Mouse (Mus musculus): ENCODE measurements around the gene Olfr812. TPM values are rescaled to one million over a fixed set of nuclear protein-coding genes. Genes with fewer than 3 reads are reported as not detected.

Olfr812 gene
- total RNA-seq (2023) = not detected

GRCm38 (mm10) chr10:129845994-129846393 is at the start of gene Olfr812:
Olfr812 (minus strand) TSS chr10:129846094.

GRCm38 (mm10) chr10:129879751-129880150 is 33.9 kb upstream of the Olfr812 start, which contains the start of gene Olfr814:
Olfr814 (minus strand) TSS chr10:129879851.

GRCm38 (mm10) chr10:129855067-129855466 is 9.2 kb upstream of the Olfr812 start, which contains the start of gene Olfr813:
Olfr813 (plus strand) TSS chr10:129855367.

GRCm38 (mm10) chr10:129804296-129804695 is 41.6 kb downstream of the Olfr812 start, which contains the start of gene Olfr811:
Olfr811 (minus strand) TSS chr10:129804396.

GRCm38 (mm10) chr10:129794817-129795216 is 51.1 kb downstream of the Olfr812 start, which contains the start of gene Olfr810:
Olfr810 (minus strand) TSS chr10:129794917.

Other genes with a start within 250 kb of the Olfr812 start
- not detected for gene Olfr796, start 233.5 kb downstream of the Olfr812 start, total RNA-seq (2023)
- gene Olfr798, start 218.2 kb downstream of the Olfr812 start, total RNA-seq (2023) = not detected
- not detected for gene Olfr799, start 208.6 kb downstream of the Olfr812 start, total RNA-seq (2023)
- not detected for gene Olfr800, start 188.4 kb downstream of the Olfr812 start, total RNA-seq (2023)
- gene Olfr801, start 172.2 kb downstream of the Olfr812 start, total RNA-seq (2023) = not detected
- gene Olfr802, start 157.9 kb downstream of the Olfr812 start, total RNA-seq (2023) = not detected
- not detected for gene Olfr803, start 151.8 kb downstream of the Olfr812 start, total RNA-seq (2023)
- gene Olfr804, start 142.9 kb downstream of the Olfr812 start, total RNA-seq (2023) = not detected
- gene Olfr805, start 116.7 kb downstream of the Olfr812 start, total RNA-seq (2023) = not detected
- gene Olfr806, start 104.2 kb downstream of the Olfr812 start, total RNA-seq (2023) = not detected
- not detected for gene Olfr807, start 88.3 kb downstream of the Olfr812 start, total RNA-seq (2023)
- not detected for gene Olfr808, start 80.6 kb downstream of the Olfr812 start, total RNA-seq (2023)
- not detected for gene Olfr809, start 71.5 kb downstream of the Olfr812 start, total RNA-seq (2023)
- not detected for gene Olfr810, start 51.2 kb downstream of the Olfr812 start, total RNA-seq (2023)
- not detected for gene Olfr811, start 41.7 kb downstream of the Olfr812 start, total RNA-seq (2023)
- gene Olfr813, start 9.3 kb upstream of the Olfr812 start, total RNA-seq (2023) = not detected
- gene Olfr814, start 33.8 kb upstream of the Olfr812 start, total RNA-seq (2023) = not detected
- gene Olfr815, start 59.8 kb upstream of the Olfr812 start, total RNA-seq (2023) = not detected
- not detected for gene Olfr816, start 69.5 kb upstream of the Olfr812 start, total RNA-seq (2023)
- gene Olfr818, start 103.0 kb upstream of the Olfr812 start, total RNA-seq (2023) = not detected
- gene Olfr819, start 121.2 kb upstream of the Olfr812 start, total RNA-seq (2023) = not detected
- gene Olfr247, start 130.0 kb upstream of the Olfr812 start, total RNA-seq (2023) = not detected
- gene Gm10310, start 139.0 kb upstream of the Olfr812 start, total RNA-seq (2023) = not detected
- gene Olfr820, start 166.5 kb upstream of the Olfr812 start, total RNA-seq (2023) = not detected
- gene Olfr821, start 184.3 kb upstream of the Olfr812 start, total RNA-seq (2023) = not detected
- gene Olfr822, start 225.1 kb upstream of the Olfr812 start, total RNA-seq (2023) = not detected